Mouse (Mus musculus) C2C12 (cell line): ENCODE results near the gene Atp5g2. TPM values are rescaled to one million over a fixed set of nuclear protein-coding genes. Genes with fewer than 3 reads are reported as not detected.

Experiments used
- H3K27me3 ChIP-seq: one replicate; pipeline ENCODE4 v1.6.1; 2011; ENCODE audit not compliant: control insufficient read depth, insufficient read depth, insufficient read length
- H3K36me3 ChIP-seq: one replicate; pipeline ENCODE4 v1.6.1; 2011; ENCODE audit not compliant: control insufficient read depth, insufficient read depth
- H3K4me3 ChIP-seq: one replicate; pipeline ENCODE4 v1.5.1; 2011; ENCODE audit warnings: mild to moderate bottlenecking, control low read depth; ENCODE audit not compliant: poor library complexity, insufficient read depth, severe bottlenecking
- H3K79me2 ChIP-seq: one replicate; pipeline ENCODE4 v1.6.1; 2011; ENCODE audit not compliant: control insufficient read depth, insufficient read depth
- H3K79me3 ChIP-seq: one replicate; pipeline ENCODE4 v1.6.1; 2011; ENCODE audit warnings: low read depth, control low read depth
- H3ac ChIP-seq: one replicate; pipeline ENCODE3; 2011; ENCODE audit warnings: low read depth; ENCODE audit not compliant: control insufficient read depth, insufficient read length
- CEBPB ChIP-seq: IDR thresholded peaks from one replicate; pipeline ENCODE4 v1.6.1; 2011; ENCODE audit warnings: low read depth, mild to moderate bottlenecking, control low read depth, moderate library complexity
- CTCF ChIP-seq: IDR thresholded peaks from one replicate; pipeline ENCODE4 v1.5.1; 2011; ENCODE audit not compliant: control insufficient read depth, insufficient read depth, insufficient read length
- FOSL1 ChIP-seq: IDR thresholded peaks from one replicate; pipeline ENCODE4 v1.8.0; 2011; ENCODE audit warnings: mild to moderate bottlenecking, low read length; ENCODE audit not compliant: poor library complexity, insufficient read depth, severe bottlenecking
- MAX ChIP-seq: IDR thresholded peaks from one replicate; pipeline ENCODE4 v1.6.1; 2011; ENCODE audit warnings: mild to moderate bottlenecking, control low read depth
- MYOD1 ChIP-seq: IDR thresholded peaks from one replicate; pipeline ENCODE4 v1.6.1; 2011; ENCODE audit warnings: low read depth; ENCODE audit not compliant: control insufficient read depth, insufficient read length
- MYOG ChIP-seq: IDR thresholded peaks from one replicate; pipeline ENCODE4 v1.6.1; 2011; ENCODE audit not compliant: control insufficient read depth, insufficient read length; ENCODE audit errors: extremely low read depth
- USF1 ChIP-seq: IDR thresholded peaks from one replicate; pipeline ENCODE4 v1.6.1; 2011; ENCODE audit warnings: low read depth, mild to moderate bottlenecking, control low read depth, moderate library complexity
- polyA plus RNA-seq: library from polyadenylated mRNA; unstranded; fragments of >200 nt; fragmentation: generic; extraction: Trizol; gene quantifications from one replicate; pipeline ENCODE4 v1.2.1, GENCODE M21; 2012; ENCODE audit warnings: missing spikeins

Gene Atp5g2
- polyA plus RNA-seq, 1 experiment: 933 TPM

GRCm38 (mm10) chr15:102625687-102626055 lies 46.5 kb downstream of the Atp5g2 start:
- Histone ChIP-seq H3K79me3 (peaks cover 40% of the 10 kb centered on the region), H3K79me2 (peaks cover 43% of the 10 kb centered on the region), H3K36me3 (peaks cover 9% of the 10 kb centered on the region), H3K4me3 (peak overlapping the region; percentile 73), H3ac (peak overlapping the region; percentile 80), H3K27me3 (no peaks in the 10 kb centered on the region)
- no peak for TF ChIP-seq MAX
- no peak for TF ChIP-seq MYOG
- TF ChIP-seq FOSL1: no peak
- TF ChIP-seq CEBPB: peak; percentile 63
- no peak for TF ChIP-seq MYOD1
- no peak for TF ChIP-seq CTCF

- no peak for TF ChIP-seq USF1
- peak; percentile 99 for TF ChIP-seq MAX
- TF ChIP-seq MYOD1: no peak
- TF ChIP-seq CEBPB: no peak
- TF ChIP-seq FOSL1: no peak
- no peak for TF ChIP-seq CTCF
- H3K79me3 ChIP-seq: peaks cover 45% of the 10 kb centered on the region
- H3K79me2 ChIP-seq: peaks cover 49% of the 10 kb centered on the region
- H3K4me3 ChIP-seq: peak within 1 kb of the TSS; percentile 73
- peak within 1 kb of the TSS; percentile 89 for H3ac ChIP-seq
- peaks cover 14% of the 10 kb centered on the region for H3K36me3 ChIP-seq
- H3K27me3 ChIP-seq: no peaks in the 10 kb centered on the region
Observed at GRCm38 (mm10) chr15:102624970-102625686, 47.0 kb downstream of the Atp5g2 start, which contains the start of the genes Gm28047 and Atf7. Gene Gm28047 (minus strand): TSS chr15:102625067. Gene Atf7 (minus strand): TSS chr15:102625464.

DNA sequence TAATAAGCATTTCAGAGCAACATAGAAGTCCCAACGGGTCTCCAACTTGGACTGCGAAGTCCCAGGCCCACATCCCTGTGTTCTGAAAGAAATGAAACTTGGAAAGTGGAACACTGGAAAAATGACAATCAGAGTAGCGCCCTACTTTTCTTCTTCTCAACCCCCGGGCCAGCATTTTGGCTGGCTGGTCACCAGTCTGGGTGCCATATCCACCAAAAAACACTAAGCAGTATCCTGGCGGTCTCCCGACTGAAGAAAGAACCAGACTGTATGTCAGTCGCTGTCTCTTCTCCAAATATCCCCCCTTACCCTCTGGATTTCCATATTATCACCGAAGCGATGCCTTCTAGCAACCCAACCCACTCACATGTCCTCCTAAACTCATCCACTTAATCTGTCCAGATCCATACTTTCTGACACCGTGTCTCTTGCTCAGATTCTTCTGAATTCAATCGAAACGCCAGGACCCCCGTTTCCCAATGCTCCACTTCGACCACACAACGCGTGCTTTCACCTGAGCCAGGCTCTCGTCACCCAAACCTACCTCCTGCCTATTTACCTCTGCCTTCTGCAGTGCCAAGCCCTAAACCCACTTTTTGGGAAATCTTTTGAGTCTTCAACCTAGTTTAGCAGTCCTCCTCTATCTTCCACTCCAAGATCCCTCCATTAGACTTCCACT lies 47.7 kb downstream of the Atp5g2 start:
- peaks cover 19% of the 10 kb centered on the region for H3K36me3 ChIP-seq
- peaks cover 56% of the 10 kb centered on the region for H3K79me2 ChIP-seq
- peak overlapping the region; percentile 73 for H3K4me3 ChIP-seq
- TF ChIP-seq MYOD1 (no peak), USF1 (no peak), MYOG (no peak), CEBPB (no peak), FOSL1 (no peak), MAX (no peak), CTCF (no peak)
- H3K79me3 ChIP-seq: peaks cover 49% of the 10 kb centered on the region
- no peaks in the 10 kb centered on the region for H3K27me3 ChIP-seq
- H3ac ChIP-seq: peak overlapping the region; percentile 89

DNA sequence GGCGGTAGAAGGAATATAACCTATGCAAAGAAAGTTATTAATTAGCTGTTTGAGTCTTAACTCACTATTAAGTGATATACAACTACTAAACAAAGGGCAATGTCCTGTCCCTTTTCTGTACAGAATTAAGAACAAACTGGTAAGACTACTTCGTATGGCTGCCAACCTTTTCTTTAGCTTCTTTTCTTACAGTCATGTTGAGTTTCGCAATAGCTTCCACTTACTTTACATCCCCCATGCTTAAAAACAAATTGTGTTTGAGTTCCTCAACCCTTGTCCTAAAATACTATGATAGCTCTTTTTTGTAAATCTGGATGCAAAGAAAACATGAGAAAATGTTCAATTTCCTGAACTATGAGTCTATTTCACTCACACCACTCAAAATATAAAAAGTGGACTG lies 49.0 kb downstream of the Atp5g2 start:
- Histone ChIP-seq H3K79me3 (peaks cover 60% of the 10 kb centered on the region), H3ac (no peak overlapping the region), H3K27me3 (no peaks in the 10 kb centered on the region), H3K79me2 (peaks cover 69% of the 10 kb centered on the region), H3K4me3 (no peak overlapping the region), H3K36me3 (peaks cover 21% of the 10 kb centered on the region)
- TF ChIP-seq MYOG (no peak), CEBPB (peak; percentile 86), CTCF (no peak), USF1 (no peak)

DNA sequence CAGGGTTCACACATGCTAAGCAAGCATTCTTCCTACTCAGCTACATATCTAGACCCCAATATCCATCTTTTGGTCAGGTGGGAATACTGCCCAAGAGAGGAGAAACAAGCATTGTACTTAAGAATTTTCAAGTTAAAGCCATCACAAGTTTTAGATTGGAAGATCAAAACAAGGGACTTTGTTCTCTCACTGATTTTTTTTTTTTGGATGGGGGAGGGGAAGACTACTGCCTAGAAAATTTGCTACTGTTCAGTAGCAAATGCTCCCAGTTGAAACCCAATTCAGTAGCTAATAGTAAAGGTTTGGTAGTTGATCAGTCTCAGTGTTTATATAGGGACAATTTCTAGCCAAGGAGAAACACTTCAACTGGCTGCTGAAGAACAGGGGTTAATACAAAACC lies 49.6 kb downstream of the Atp5g2 start:
- Histone ChIP-seq H3K79me3 (peaks cover 66% of the 10 kb centered on the region), H3ac (no peak overlapping the region), H3K27me3 (no peaks in the 10 kb centered on the region), H3K79me2 (peaks cover 75% of the 10 kb centered on the region), H3K36me3 (peaks cover 25% of the 10 kb centered on the region), H3K4me3 (no peak overlapping the region)
- TF ChIP-seq CTCF: no peak
- TF ChIP-seq MYOG: no peak
- TF ChIP-seq MYOD1: no peak
- TF ChIP-seq CEBPB: no peak
- TF ChIP-seq FOSL1: no peak
- TF ChIP-seq USF1: no peak
- no peak for TF ChIP-seq MAX
